Mouse (Mus musculus) intestine, postnatal 0 days (tissue): ENCODE data around the gene Stx1a. TPM values are rescaled to one million over a fixed set of nuclear protein-coding genes. Genes with fewer than 3 reads are reported as not detected.
A peak's percentile ranks its signal among the peaks of the same experiment; 100 is the strongest.

ENCODE experiments used
- ATAC-seq: fragments of 200-750 bp; cut with Nextera tagmentation; 2 replicates; pipeline ENCODE4 v1.8.0; 2017; ENCODE audit warnings: mild to moderate bottlenecking, moderate TSS enrichment, moderate library complexity
- H3K27ac ChIP-seq: fragments of 300-500 bp; sonication (generic); 2 replicates; pipeline ENCODE4 v1.5.1; 2014; ENCODE audit warnings: mild to moderate bottlenecking, low read depth, low read length, moderate library complexity
- H3K27me3 ChIP-seq: fragments of 300-500 bp; sonication (generic); replicated peaks from 2 replicates; pipeline ENCODE4 v1.6.1; 2014; ENCODE audit warnings: low read length, mixed read lengths; ENCODE audit not compliant: control insufficient read depth, insufficient read depth
- H3K36me3 ChIP-seq: fragments of 300-500 bp; sonication (generic); 2 replicates; pipeline ENCODE4 v1.6.1; 2014; ENCODE audit warnings: mild to moderate bottlenecking, moderate library complexity; ENCODE audit not compliant: control insufficient read depth, insufficient read depth
- H3K4me1 ChIP-seq: fragments of 300-500 bp; sonication (generic); replicated peaks from 2 replicates; pipeline ENCODE4 v1.6.1; 2014; ENCODE audit warnings: antibody characterized with exemption, low read length, mixed read lengths; ENCODE audit not compliant: control insufficient read depth, insufficient read depth
- H3K4me2 ChIP-seq: fragments of 300-500 bp; sonication (generic); replicated peaks from 2 replicates; pipeline ENCODE4 v1.6.1; 2014; ENCODE audit warnings: low read depth, mild to moderate bottlenecking, moderate library complexity
- H3K4me3 ChIP-seq: fragments of 300-500 bp; sonication (generic); 2 replicates; pipeline ENCODE4 v1.5.1; 2014; ENCODE audit warnings: low read depth, low read length
- H3K9ac ChIP-seq: fragments of 300-500 bp; sonication (generic); 2 replicates; pipeline ENCODE4 v1.6.1; 2014; ENCODE audit warnings: mild to moderate bottlenecking, low read depth, low read length
- H3K9me3 ChIP-seq: fragments of 300-500 bp; sonication (generic); 2 replicates; pipeline ENCODE4 v1.6.1; 2016; ENCODE audit warnings: mixed run types; ENCODE audit not compliant: control insufficient read depth
- CTCF ChIP-seq: sonication (generic); IDR thresholded peaks from 2 replicates; pipeline ENCODE4 v1.5.1; 2016; ENCODE audit warnings: low read depth, mild to moderate bottlenecking, control low read depth, antibody characterized with exemption, moderate library complexity
- WGBS: fragments of 180-500 bp; shearing (Covaris S2); extraction: QIAGEN DNeasy Blood & Tissue Kit; methylation state at CpG from one replicate; pipeline ENCODE4 v1.1.7; 2014; 5-methylcytosine and 5-hydroxymethylcytosine counted together
- polyA plus RNA-seq: library from polyadenylated mRNA; unstranded; fragments of >200 nt; fragmentation: Nextera tagmentation; extraction: Ambion mirVana; gene quantifications from 2 replicates; pipeline ENCODE4 v1.2.1, GENCODE M21; 2015

Gene Stx1a
- polyA plus RNA-seq, 1 experiment from 2014 or later: 5.6 TPM

DNA sequence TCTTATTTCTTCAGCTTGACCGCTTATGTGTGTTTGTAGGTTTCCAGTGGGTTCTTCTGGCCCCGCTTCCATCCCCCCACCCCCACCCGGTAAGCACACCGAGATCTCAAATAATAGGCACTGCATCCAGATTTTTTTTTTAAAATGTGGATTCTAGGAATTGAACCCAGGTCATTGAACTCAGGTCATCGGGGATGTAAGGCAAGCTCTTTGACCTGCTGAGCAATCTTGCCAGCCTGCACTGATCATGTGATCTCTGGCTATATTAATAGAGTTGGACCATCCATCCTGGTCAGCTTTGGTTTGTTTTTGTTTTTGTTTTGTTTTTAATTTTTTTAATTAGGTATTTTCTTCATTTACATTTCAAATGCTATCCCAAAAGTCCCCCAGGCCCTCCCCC is 9.3 kb downstream of the Stx1a start:
- Histone ChIP-seq H3K4me3 (no peak overlapping the region), H3K4me1 (0 out of 2 replicates have a peak, but pooled peaks cover 6% of the 10 kb centered on the region), H3K4me2 (no peak overlapping the region), H3K27ac (no peak overlapping the region), H3K27me3 (no peaks in the 10 kb centered on the region), H3K9ac (no peak overlapping the region), H3K36me3 (peaks cover 6% of the 10 kb centered on the region), H3K9me3 (no peaks in the 10 kb centered on the region)
- TF ChIP-seq CTCF: no peak
- whole genome bisulfite sequencing: 80% methylated on average over 5 of the region's 5 CpGs
- no peak for ATAC-seq

DNA sequence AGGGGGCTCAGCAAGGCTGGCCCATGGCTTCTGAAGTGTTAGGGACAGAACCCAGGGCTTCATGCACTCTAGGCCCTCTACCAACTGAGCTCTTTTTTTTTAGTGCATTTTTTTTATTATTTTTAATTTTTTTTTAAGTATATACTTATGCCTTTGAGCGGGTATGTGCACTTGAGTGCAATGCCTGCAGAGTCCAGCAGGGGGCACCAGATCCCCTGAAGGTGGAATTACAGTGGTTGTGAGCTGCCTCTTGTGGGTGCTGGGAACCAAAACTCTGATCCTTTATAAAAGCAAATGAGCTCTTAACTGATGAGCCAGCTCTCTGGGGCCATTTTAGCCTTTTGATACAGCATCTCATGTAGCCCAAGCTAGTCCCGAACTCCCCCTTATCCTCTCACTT is 11.3 kb downstream of the Stx1a start:
- H3K9ac ChIP-seq: no peak overlapping the region
- H3K27ac ChIP-seq: no peak overlapping the region; the same call in 1 of the 2 replicates
- no peak overlapping the region for H3K4me3 ChIP-seq
- ATAC-seq: no peak
- H3K27me3 ChIP-seq: no peaks in the 10 kb centered on the region
- H3K9me3 ChIP-seq: no peaks in the 10 kb centered on the region
- H3K4me2 ChIP-seq: no peak overlapping the region
- peak; percentile 46 for TF ChIP-seq CTCF
- H3K36me3 ChIP-seq: peaks cover 13% of the 10 kb centered on the region
- H3K4me1 ChIP-seq: no peaks in the 10 kb centered on the region
- WGBS: 97% methylated on average over 2 of the region's 2 CpGs

DNA sequence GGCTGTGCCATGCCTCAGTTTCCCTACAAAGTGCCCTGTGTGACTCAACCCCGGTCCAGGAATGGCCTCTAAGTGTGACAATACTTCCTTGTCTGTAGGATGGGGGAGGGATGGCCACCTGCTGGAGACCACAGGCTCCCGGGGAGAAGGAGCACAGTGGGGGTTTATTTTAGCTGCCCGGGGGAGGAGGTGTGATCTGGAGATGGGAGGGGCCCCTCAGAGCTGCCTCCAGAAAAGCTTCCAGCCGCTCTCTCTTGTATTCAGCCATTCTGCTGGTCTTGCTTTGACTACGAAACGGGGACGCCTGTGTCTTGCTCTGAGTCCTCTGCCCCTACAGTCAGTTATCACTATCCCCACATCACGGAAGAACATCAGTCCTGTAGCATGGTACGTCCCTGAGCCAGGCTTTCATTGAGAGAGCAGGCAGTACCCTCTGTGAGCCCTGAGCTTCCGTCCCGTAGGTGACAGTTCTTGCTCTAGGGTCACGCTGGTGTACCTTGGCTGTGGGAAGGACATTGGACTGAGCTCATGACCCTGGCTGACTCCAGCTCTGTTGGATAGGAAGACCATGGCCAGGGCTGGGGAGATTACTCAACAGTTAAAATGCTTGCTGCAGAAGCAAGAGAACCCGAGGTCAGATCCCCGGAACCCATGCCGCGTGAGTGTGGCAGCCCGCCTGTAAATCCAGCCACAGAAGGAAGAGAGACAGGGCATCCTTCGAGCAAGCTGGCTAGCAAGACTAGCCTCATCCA is 12.5 kb downstream of the Stx1a start:
- H3K9me3 ChIP-seq: no peaks in the 10 kb centered on the region
- no peaks in the 10 kb centered on the region for H3K4me1 ChIP-seq
- no peak for ATAC-seq
- no peak overlapping the region for H3K27ac ChIP-seq
- WGBS: 67% methylated on average over 18 of the region's 18 CpGs
- H3K4me2 ChIP-seq: no peak overlapping the region
- no peak overlapping the region for H3K9ac ChIP-seq
- no peak overlapping the region for H3K4me3 ChIP-seq
- no peaks in the 10 kb centered on the region for H3K27me3 ChIP-seq
- no peak for TF ChIP-seq CTCF
- peaks cover 18% of the 10 kb centered on the region for H3K36me3 ChIP-seq

DNA sequence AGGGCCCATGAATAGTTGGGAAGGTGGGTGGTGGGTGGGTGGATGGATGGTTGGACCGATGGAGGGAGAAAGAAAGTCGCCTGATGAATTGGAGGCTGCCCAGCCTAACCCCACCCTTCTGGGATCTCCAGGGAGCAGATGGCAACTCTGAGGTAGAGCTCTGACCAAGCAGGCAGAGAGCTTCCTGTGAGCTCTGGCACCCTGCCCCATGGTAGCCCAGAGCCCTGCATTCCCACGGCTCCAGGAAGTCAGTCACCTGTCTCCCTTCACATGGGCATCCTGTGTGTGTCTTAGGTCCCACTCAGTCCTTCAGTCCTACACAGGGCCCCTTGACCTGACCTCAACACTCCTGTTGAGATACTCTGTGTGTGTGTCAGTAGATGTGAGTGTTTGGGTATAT is 14.7 kb downstream of the Stx1a start:
- no peak for ATAC-seq
- no peak overlapping the region for H3K4me3 ChIP-seq
- H3K4me1 ChIP-seq: no peaks in the 10 kb centered on the region
- H3K9ac ChIP-seq: no peak overlapping the region
- H3K27me3 ChIP-seq: no peaks in the 10 kb centered on the region
- no peak overlapping the region for H3K27ac ChIP-seq
- no peak overlapping the region for H3K4me2 ChIP-seq
- H3K9me3 ChIP-seq: no peaks in the 10 kb centered on the region
- H3K36me3 ChIP-seq: peaks cover 22% of the 10 kb centered on the region
- TF ChIP-seq CTCF: no peak
- WGBS: 78% methylated on average over 3 of the region's 3 CpGs

DNA sequence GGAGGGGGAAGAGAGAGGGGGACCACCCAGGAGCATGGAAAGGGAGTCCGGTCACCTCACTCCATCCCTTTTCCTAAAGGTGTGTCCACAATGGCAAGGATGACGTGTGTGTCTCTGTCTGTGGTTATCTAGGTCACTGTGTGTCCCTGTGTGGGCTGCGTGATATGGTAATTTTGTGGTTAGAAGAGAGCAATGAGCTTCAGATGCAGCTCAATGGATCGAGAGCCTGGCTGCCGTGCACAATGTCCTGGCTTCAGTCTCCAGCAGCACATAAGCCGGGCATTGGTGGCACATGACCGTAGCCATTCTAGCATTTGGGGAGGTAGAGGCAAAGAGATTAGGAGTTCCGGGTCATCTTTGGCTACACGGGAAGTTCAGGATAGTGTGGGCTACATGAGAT is 16.3 kb downstream of the Stx1a start:
- no peaks in the 10 kb centered on the region for H3K4me1 ChIP-seq
- ATAC-seq: no peak
- no peak overlapping the region for H3K4me3 ChIP-seq
- H3K9me3 ChIP-seq: no peaks in the 10 kb centered on the region
- no peak overlapping the region for H3K9ac ChIP-seq
- H3K27ac ChIP-seq: no peak overlapping the region
- TF ChIP-seq CTCF: no peak
- no peaks in the 10 kb centered on the region for H3K27me3 ChIP-seq
- WGBS: 87% methylated on average over 9 of the region's 9 CpGs
- H3K4me2 ChIP-seq: no peak overlapping the region
- peaks cover 28% of the 10 kb centered on the region for H3K36me3 ChIP-seq

DNA sequence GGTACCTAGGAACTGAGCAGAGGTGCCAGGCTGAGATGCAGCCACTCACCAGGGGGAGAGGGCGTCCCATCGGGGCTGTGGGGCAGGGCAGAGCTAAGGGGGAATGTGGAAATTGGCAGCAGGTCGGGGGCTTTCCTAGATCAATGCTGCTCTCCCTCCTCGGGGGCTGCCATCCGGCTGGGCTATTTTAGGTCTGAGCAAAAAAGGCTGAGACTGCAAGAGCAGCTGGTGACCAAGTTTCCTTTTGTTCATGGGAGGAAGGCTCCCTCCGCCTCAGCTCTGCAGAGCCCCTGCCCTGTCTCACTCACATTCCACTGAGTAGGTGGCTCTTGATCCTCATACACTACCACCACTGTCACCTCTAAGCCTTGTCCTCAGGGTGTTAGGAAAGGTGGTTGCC is 16.8 kb downstream of the Stx1a start:
- WGBS: 61% methylated on average over 6 of the region's 6 CpGs
- no peak overlapping the region for H3K9ac ChIP-seq
- H3K4me3 ChIP-seq: no peak overlapping the region
- no peaks in the 10 kb centered on the region for H3K9me3 ChIP-seq
- no peak for ATAC-seq
- TF ChIP-seq CTCF: no peak
- no peak overlapping the region for H3K27ac ChIP-seq
- H3K4me2 ChIP-seq: no peak overlapping the region
- no peaks in the 10 kb centered on the region for H3K27me3 ChIP-seq
- H3K4me1 ChIP-seq: no peaks in the 10 kb centered on the region
- H3K36me3 ChIP-seq: peaks cover 33% of the 10 kb centered on the region

DNA sequence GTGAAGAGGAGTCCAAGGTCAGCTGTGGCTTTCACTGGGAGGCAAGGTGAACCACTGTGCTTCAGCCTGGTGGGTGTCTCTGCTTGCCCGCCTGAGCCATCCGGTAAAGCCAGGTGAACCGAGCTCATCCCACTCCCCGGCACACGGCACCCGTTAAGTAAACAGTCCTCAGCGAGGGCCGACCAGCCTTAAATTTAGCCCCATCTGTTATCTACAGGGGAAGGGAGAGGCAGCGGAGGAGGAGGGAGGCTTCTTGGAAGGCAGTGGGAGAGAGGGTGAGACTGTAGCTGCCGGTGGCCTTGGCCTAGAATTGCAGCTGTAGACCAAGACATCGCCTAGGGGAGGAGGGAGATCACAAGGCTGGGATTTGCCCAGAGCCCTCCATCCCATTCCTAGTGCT is 17.5 kb downstream of the Stx1a start:
- WGBS: 43% methylated on average over 11 of the region's 11 CpGs
- H3K27me3 ChIP-seq: no peaks in the 10 kb centered on the region
- H3K9ac ChIP-seq: no peak overlapping the region
- no peaks in the 10 kb centered on the region for H3K4me1 ChIP-seq
- no peak overlapping the region for H3K4me3 ChIP-seq
- TF ChIP-seq CTCF: no peak
- no peak overlapping the region for H3K27ac ChIP-seq
- no peak overlapping the region for H3K4me2 ChIP-seq
- no peak for ATAC-seq
- H3K36me3 ChIP-seq: peaks cover 39% of the 10 kb centered on the region
- H3K9me3 ChIP-seq: no peaks in the 10 kb centered on the region
